Mouse (Mus musculus) layer of hippocampus, adult 9-11 months (tissue): ENCODE measurements around the gene Olfr1462.

ENCODE experiments used
- DNase-seq: peaks from one replicate; pipeline ENCODE4 v3.0.0; 2022

Olfr1462 gene

GRCm38 (mm10) chr19:13185434-13185833, at the start of gene Olfr1462:
Gene Olfr1462, plus strand, starts transcription at chr19:13185734.
- no peak for DNase-seq

DNA sequence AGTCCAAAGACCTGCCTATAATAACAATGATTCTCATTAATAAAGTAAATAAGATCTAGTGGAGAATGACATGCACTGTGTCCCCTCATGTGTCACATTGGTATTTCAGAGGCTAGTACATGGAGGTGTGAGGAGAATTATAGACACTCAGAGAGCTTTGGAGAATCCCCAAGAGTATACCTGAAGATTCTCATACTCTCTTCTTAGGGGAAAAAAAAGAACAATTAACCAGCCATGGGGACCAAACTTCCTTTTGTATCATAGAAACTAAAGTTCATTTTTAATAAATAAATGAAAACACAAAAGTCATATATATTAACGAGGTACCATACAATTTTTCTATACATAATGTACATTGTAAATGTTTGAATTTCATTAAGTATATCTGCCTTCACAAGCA, 36.1 kb upstream of the Olfr1462 start, which contains the start of gene Olfr1459:
Gene Olfr1459 (minus strand): TSS at position 101 of the 400 bp plus-strand sequence.
- no peak for DNase-seq

- DNase-seq = no peak
Observed at GRCm38 (mm10) chr19:13162700-13163099, 22.8 kb upstream of the Olfr1462 start, which contains the start of gene Olfr1461. Gene Olfr1461, plus strand, starts transcription at chr19:13163000.

DNA sequence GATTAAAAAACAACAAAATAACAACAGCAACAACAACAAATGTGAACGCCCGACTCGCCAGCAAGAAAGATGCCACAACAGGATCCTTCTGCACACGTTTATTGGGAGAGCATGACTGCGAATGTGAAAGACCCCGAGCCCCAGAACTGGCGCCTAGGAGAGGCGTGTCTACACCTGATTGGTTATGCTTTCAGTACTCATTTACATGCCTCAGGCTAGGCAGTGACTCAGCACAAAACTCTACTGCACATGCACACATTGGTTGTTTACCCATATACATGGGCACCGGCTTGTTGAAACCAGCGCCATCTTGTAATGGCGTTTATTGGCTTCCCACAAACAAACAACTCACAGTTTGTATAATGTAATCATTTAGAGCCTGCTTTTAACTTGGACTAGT, 36.1 kb downstream of the Olfr1462 start:
- no peak for DNase-seq

DNA sequence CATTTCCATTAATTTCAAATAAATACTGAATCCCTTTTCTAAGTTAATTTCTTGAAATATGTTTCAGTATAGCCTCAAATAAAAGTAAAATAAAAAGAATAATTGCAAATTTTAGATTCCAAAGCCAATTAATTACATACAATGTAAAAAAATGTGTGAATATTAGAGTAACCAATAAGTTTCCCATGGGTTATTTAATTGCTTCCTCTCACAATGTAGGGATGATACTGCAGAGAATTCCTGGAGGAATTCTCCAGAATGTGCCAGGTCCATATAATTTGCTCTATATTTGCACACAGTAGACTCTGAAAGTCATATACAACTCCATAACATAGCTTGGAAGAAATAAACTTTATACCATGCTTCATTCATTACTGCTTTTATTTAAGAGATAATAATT, 45.5 kb downstream of the Olfr1462 start, which contains the start of gene Olfr1463:
Gene Olfr1463 (plus strand): TSS at position 301 of the 400 bp plus-strand sequence.
- no peak for DNase-seq
